Mouse (Mus musculus): ENCODE results near the gene Rapgef5. TPM values are rescaled to one million over a fixed set of nuclear protein-coding genes. Genes with fewer than 3 reads are reported as not detected.
"Not testable (repeated sequence)": the region's sequence is repeated elsewhere in the genome, so short reads cannot be mapped to it uniquely, and the experiment has no call there.

Gene Rapgef5
- total RNA-seq, 2 experiments from 2014 or later = 149 to 189 TPM

GRCm38 (mm10) chr12:117763247-117763646 is 247.0 kb downstream of the Rapgef5 start:
- TF ChIP-seq CTCF (IDR thresholded peaks at IDR 0.05) = no peak
- intact Hi-C loops (cut with DNase I) = no loop called here
- Histone ChIP-seq H3K27ac (no peak overlapping the region), H3K4me3 (no peak overlapping the region)
- DNase-seq (ENCODE audit: extremely low spot score in 1 of 2, low spot score in 2 of 2) = no peak

GRCm38 (mm10) chr12:117764839-117765238 is 248.6 kb downstream of the Rapgef5 start:
- intact Hi-C loops (cut with DNase I) = loop anchor here (1.0 to 5.0 kb wide), 4 partner anchors 179 to 378 kb away; no protein-coding TSS in a partner anchor
- TF ChIP-seq CTCF (IDR thresholded peaks at IDR 0.05) = peak; percentile 92

GRCm38 (mm10) chr12:117769113-117769512 is 252.8 kb downstream of the Rapgef5 start:
- Histone ChIP-seq H3K27ac (no peak overlapping the region), H3K4me3 (no peak overlapping the region)
- intact Hi-C loops (cut with DNase I) = loop anchor here (1.0 to 5.0 kb wide), 2 partner anchors 366 to 382 kb away; no protein-coding TSS in a partner anchor
- peak; percentile 89 for TF ChIP-seq CTCF (IDR thresholded peaks at IDR 0.05)
- DNase-seq (ENCODE audit: extremely low spot score in 1 of 2, low spot score in 2 of 2) = peak; percentile 70 to 75

More at GRCm38 (mm10) chr12:117764839-117765238, 248.6 kb downstream of the Rapgef5 start:
- Histone ChIP-seq H3K27ac (no peak overlapping the region), H3K4me3 (no peak overlapping the region)
- DNase-seq (ENCODE audit: extremely low spot score in 1 of 2, low spot score in 2 of 2) = peak; percentile 66 to 69

- no peak for TF ChIP-seq CTCF (IDR thresholded peaks at IDR 0.05)
- intact Hi-C loops (cut with DNase I) = loop anchor here (5.0 kb wide), 1 partner anchor 82 kb away; no protein-coding TSS in a partner anchor
- H3K4me3 ChIP-seq = no peak overlapping the region
- no peak overlapping the region for H3K27ac ChIP-seq
- DNase-seq (ENCODE audit: extremely low spot score in 1 of 2, low spot score in 2 of 2) = no peak
Measured at GRCm38 (mm10) chr12:117770211-117770610, 253.9 kb downstream of the Rapgef5 start.

- no peak for TF ChIP-seq CTCF (IDR thresholded peaks at IDR 0.05)
- Histone ChIP-seq H3K27ac (no peak overlapping the region), H3K4me3 (no peak overlapping the region)
- no peak for DNase-seq (ENCODE audit: extremely low spot score in 1 of 2, low spot score in 2 of 2)
- intact Hi-C loops (cut with DNase I) = loop anchor here (5.0 kb wide), 1 partner anchor 81 kb away; no protein-coding TSS in a partner anchor
Measured at GRCm38 (mm10) chr12:117771156-117771555, 254.9 kb downstream of the Rapgef5 start.

- peak; percentile 70 to 80 for DNase-seq (ENCODE audit: extremely low spot score in 1 of 2, low spot score in 2 of 2)
- Histone ChIP-seq H3K27ac (no peak overlapping the region), H3K4me3 (no peak overlapping the region)
- peak; percentile 77 for TF ChIP-seq CTCF (IDR thresholded peaks at IDR 0.05)
- intact Hi-C loops (cut with DNase I) = loop anchor here (5.0 kb wide), 1 partner anchor 80 kb away; no protein-coding TSS in a partner anchor
Measured at GRCm38 (mm10) chr12:117772638-117773037, 256.4 kb downstream of the Rapgef5 start.

- intact Hi-C loops (cut with DNase I) = no loop called here
- Histone ChIP-seq H3K4me3 (no peak overlapping the region), H3K27ac (no peak overlapping the region)
- no peak for DNase-seq (ENCODE audit: extremely low spot score in 1 of 2, low spot score in 2 of 2)
- TF ChIP-seq CTCF (IDR thresholded peaks at IDR 0.05) = no peak
Measured at GRCm38 (mm10) chr12:117776841-117777240, 260.6 kb downstream of the Rapgef5 start.

- H3K27ac ChIP-seq = no peak overlapping the region
- TF ChIP-seq CTCF (IDR thresholded peaks at IDR 0.05) = no peak
- DNase-seq (ENCODE audit: extremely low spot score in 1 of 2, low spot score in 2 of 2) = no peak
- no peak overlapping the region for H3K4me3 ChIP-seq
- intact Hi-C loops (cut with DNase I) = no loop called here
Measured at GRCm38 (mm10) chr12:117781360-117781759, 265.1 kb downstream of the Rapgef5 start.

GRCm38 (mm10) chr12:117783426-117783825 is 267.1 kb downstream of the Rapgef5 start:
- Histone ChIP-seq H3K27ac (no peak overlapping the region), H3K4me3 (no peak overlapping the region)
- no peak for DNase-seq (ENCODE audit: extremely low spot score in 1 of 2, low spot score in 2 of 2)
- intact Hi-C loops (cut with DNase I) = no loop called here
- TF ChIP-seq CTCF (IDR thresholded peaks at IDR 0.05) = no peak

- no peak for TF ChIP-seq CTCF (IDR thresholded peaks at IDR 0.05)
- Histone ChIP-seq H3K27ac (no peak overlapping the region), H3K4me3 (no peak overlapping the region)
- DNase-seq (ENCODE audit: extremely low spot score in 1 of 2, low spot score in 2 of 2) = no peak
- intact Hi-C loops (cut with DNase I) = no loop called here
Measured at GRCm38 (mm10) chr12:117786621-117787020, 270.3 kb downstream of the Rapgef5 start.

GRCm38 (mm10) chr12:117788513-117789011 is 272.3 kb downstream of the Rapgef5 start:
- intact Hi-C loops (cut with DNase I) = no loop called here
- Histone ChIP-seq H3K4me3 (no peak overlapping the region), H3K27ac (no peak overlapping the region)
- TF ChIP-seq CTCF (IDR thresholded peaks at IDR 0.05) = no peak
- no peak for DNase-seq (ENCODE audit: extremely low spot score in 1 of 2, low spot score in 2 of 2)

GRCm38 (mm10) chr12:117789017-117789416 is 272.7 kb downstream of the Rapgef5 start:
- DNase-seq (ENCODE audit: extremely low spot score in 1 of 2, low spot score in 2 of 2) = no peak
- TF ChIP-seq CTCF (IDR thresholded peaks at IDR 0.05) = no peak
- Histone ChIP-seq H3K27ac (no peak overlapping the region), H3K4me3 (no peak overlapping the region)
- intact Hi-C loops (cut with DNase I) = no loop called here

GRCm38 (mm10) chr12:117795303-117795702 is 279.0 kb downstream of the Rapgef5 start:
- Histone ChIP-seq H3K27ac (no peak overlapping the region), H3K4me3 (no peak overlapping the region)
- intact Hi-C loops (cut with DNase I) = no loop called here
- no peak for DNase-seq (ENCODE audit: extremely low spot score in 1 of 2, low spot score in 2 of 2)
- TF ChIP-seq CTCF (IDR thresholded peaks at IDR 0.05) = no peak

- intact Hi-C loops (cut with DNase I); DNase-seq (ENCODE audit: extremely low spot score in 1 of 2, low spot score in 2 of 2); H3K27ac ChIP-seq; H3K4me3 ChIP-seq: not testable (repeated sequence)
Measured at GRCm38 (mm10) chr12:117803989-117804388, 287.7 kb downstream of the Rapgef5 start, which contains the start of gene Cdca7l. TSS of gene Cdca7l (plus strand) at chr12:117804289.
